Comparison of ENCODE assay signal across 8 mouse cellular contexts in genomic region chr6:124917518-124918330, GRCm38 (mm10). TPM values are rescaled to one million over a fixed set of nuclear protein-coding genes. Genes with fewer than 3 reads are reported as not detected.
DNase-seq lines count a peak whose midpoint lies in the region; ATAC-seq and TF ChIP-seq lines count a peak whose summit lies in the region.

No protein-coding gene starts in this region.

- H3K9me3 ChIP-seq in intestine, embryonic 15.5 days, result no peaks in the 10 kb centered on the region
- no peaks in the 10 kb centered on the region for H3K9me3 ChIP-seq in midbrain, embryonic 10.5 days (replicated peaks)

- TF ChIP-seq CTCF in small intestine, adult 2 months (IDR thresholded peaks at IDR 0.05; ENCODE audit: extremely low read depth, insufficient read length, insufficient replicate concordance, low read depth, low read length), result peak; percentile 12; the same call in 1 of the 2 replicates

- WGBS in intestine, embryonic 15.5 days, result under 1% methylated on average over 54 of the region's 89 CpGs
- under 1% methylated on average over 79 of the region's 89 CpGs for WGBS in midbrain, embryonic 10.5 days
- under 1% methylated on average over 82 of the region's 89 CpGs for WGBS in small intestine, adult 2 months

- peak; percentile 59 for ATAC-seq in intestine, embryonic 15.5 days

- DNase-seq in adrenal gland, adult 18-20 months (ENCODE audit: low spot score in 2 of 2), result peak; percentile 97 to 99
- peak; percentile 96 for DNase-seq in embryo, embryonic 10.5 days (ENCODE audit: low spot score)
- peak; percentile 94 for DNase-seq in gastrocnemius, postnatal 25 days
- peak; percentile 92 to 94 for DNase-seq in left cerebral cortex, postnatal 36 days (ENCODE audit: low spot score in 2 of 2)
- peak; percentile 93 for DNase-seq in midbrain, embryonic 10.5 days (ENCODE audit: low spot score)
- no peak for DNase-seq in T-cell, adult 2 months (ENCODE audit: low spot score)

- H3K4me2 ChIP-seq in intestine, embryonic 15.5 days (replicated peaks), result peak overlapping the region; percentile 89

- peak; percentile 79 for TF ChIP-seq POLR2A in small intestine, adult 2 months (IDR thresholded peaks at IDR 0.05; ENCODE audit: low read depth, low read length)

- peaks cover 13% of the 10 kb centered on the region for H3K36me3 ChIP-seq in intestine, embryonic 15.5 days
- H3K36me3 ChIP-seq in midbrain, embryonic 10.5 days, result peaks cover 27% of the 10 kb centered on the region
- H3K36me3 ChIP-seq in small intestine, adult 2 months (ENCODE audit: control insufficient read depth, insufficient read depth, low read length), result peaks cover 11% of the 10 kb centered on the region

- no peaks in the 10 kb centered on the region for H3K27me3 ChIP-seq in intestine, embryonic 15.5 days (replicated peaks)
- 0 out of 2 replicates have a peak, but pooled peaks cover under 1% of the 10 kb centered on the region for H3K27me3 ChIP-seq in midbrain, embryonic 10.5 days (ENCODE audit: low read depth, poor library complexity, severe bottlenecking)
- no peaks in the 10 kb centered on the region for H3K27me3 ChIP-seq in small intestine, adult 2 months (ENCODE audit: control insufficient read depth, insufficient read depth, low read length)

- peaks cover 53% of the 10 kb centered on the region for H3K4me1 ChIP-seq in intestine, embryonic 15.5 days (replicated peaks)
- H3K4me1 ChIP-seq in midbrain, embryonic 10.5 days, result peaks cover 82% of the 10 kb centered on the region
- peaks cover 42% of the 10 kb centered on the region for H3K4me1 ChIP-seq in small intestine, adult 2 months (ENCODE audit: control insufficient read depth, insufficient read depth, insufficient read length, low read length)

- peak overlapping the region; percentile 99 for H3K9ac ChIP-seq in intestine, embryonic 15.5 days

- peak overlapping the region; percentile 99 for H3K27ac ChIP-seq in intestine, embryonic 15.5 days
- H3K27ac ChIP-seq in midbrain, embryonic 10.5 days (replicated peaks), result peak overlapping the region; percentile 99
- peak overlapping the region; percentile 94 for H3K27ac ChIP-seq in small intestine, adult 2 months (ENCODE audit: insufficient read depth, low read depth, low read length)

- peak overlapping the region; percentile 97 for H3K4me3 ChIP-seq in intestine, embryonic 15.5 days (replicated peaks)
- H3K4me3 ChIP-seq in midbrain, embryonic 10.5 days, result peak overlapping the region; percentile 90
- H3K4me3 ChIP-seq in small intestine, adult 2 months (ENCODE audit: low read depth, low read length), result peak overlapping the region; percentile 82

- intact Hi-C loops in left cerebral cortex, postnatal 36 days (cut with DNase I), result loop anchor here (1.0 to 5.0 kb wide), 5 partner anchors 13 to 170 kb away; partner anchors contain the start of genes Mlf2, P3h3 and Zfp384

RNA-seq across cellular contexts. Expression of gene Ptms, which starts 2.2 kb away (rescaled TPM):
- total RNA-seq in adrenal gland, adult 18-20 months (2021), result 100 to 1,000 TPM; 770 to 874 TPM
- 100 to 1,000 TPM; 126 to 152 TPM for total RNA-seq in gastrocnemius, postnatal 25 days (2021)
- polyA plus RNA-seq in intestine, embryonic 15.5 days (2015; fragmentation: Nextera tagmentation; extraction: Ambion mirVana), result 241 and 282 TPM in 2 replicates
- 1,000 to 10,000 TPM in 1 of 2 experiments, 100 to 1,000 TPM in 1; 913 to 1,047 TPM for total RNA-seq in left cerebral cortex, postnatal 36 days (2021)
- polyA plus RNA-seq in midbrain, embryonic 10.5 days (2016; fragmentation: Nextera tagmentation; extraction: Ambion mirVana), result 261 and 296 TPM in 2 replicates
- polyA plus RNA-seq in small intestine, adult 2 months (2012; rRNA removed), result 683 and 1,784 TPM in 2 replicates

RNA-seq across cellular contexts. Expression of gene Lag3, which starts 6.2 kb away (rescaled TPM):
- 1 to 10 TPM; 1.4 to 2.6 TPM for total RNA-seq in adrenal gland, adult 18-20 months (2021)
- total RNA-seq in gastrocnemius, postnatal 25 days (2021), result under 1 TPM in 1 of 2 experiments, not detected in 1; 0.51 TPM
- polyA plus RNA-seq in intestine, embryonic 15.5 days (2015; fragmentation: Nextera tagmentation; extraction: Ambion mirVana), result 2.2 and 2.9 TPM in 2 replicates
- total RNA-seq in left cerebral cortex, postnatal 36 days (2021), result 1 to 10 TPM; 2.7 to 3.1 TPM
- 1.0 and 1.5 TPM in 2 replicates for polyA plus RNA-seq in midbrain, embryonic 10.5 days (2016; fragmentation: Nextera tagmentation; extraction: Ambion mirVana)
- 4.5 and 7.0 TPM in 2 replicates for polyA plus RNA-seq in small intestine, adult 2 months (2012; rRNA removed)

RNA-seq across cellular contexts. Expression of gene Mlf2, which starts 13.5 kb away (rescaled TPM):
- total RNA-seq in adrenal gland, adult 18-20 months (2021), result 100 to 1,000 TPM; 298 to 321 TPM
- total RNA-seq in gastrocnemius, postnatal 25 days (2021), result 100 to 1,000 TPM; 207 to 210 TPM
- polyA plus RNA-seq in intestine, embryonic 15.5 days (2015; fragmentation: Nextera tagmentation; extraction: Ambion mirVana), result 336 and 340 TPM in 2 replicates
- total RNA-seq in left cerebral cortex, postnatal 36 days (2021), result 100 to 1,000 TPM; 606 to 697 TPM
- polyA plus RNA-seq in midbrain, embryonic 10.5 days (2016; fragmentation: Nextera tagmentation; extraction: Ambion mirVana), result 428 and 435 TPM in 2 replicates
- 212 and 412 TPM in 2 replicates for polyA plus RNA-seq in small intestine, adult 2 months (2012; rRNA removed)

RNA-seq across cellular contexts. Expression of gene Cd4, which starts 29.7 kb away (rescaled TPM):
- total RNA-seq in adrenal gland, adult 18-20 months (2021), result 1 to 10 TPM in 1 of 2 experiments, under 1 TPM in 1; 0.36 to 1.8 TPM
- total RNA-seq in gastrocnemius, postnatal 25 days (2021), result 1 to 10 TPM in 1 of 2 experiments, not detected in 1; 1.2 TPM
- 0.40 and 0.48 TPM in 2 replicates for polyA plus RNA-seq in intestine, embryonic 15.5 days (2015; fragmentation: Nextera tagmentation; extraction: Ambion mirVana)
- total RNA-seq in left cerebral cortex, postnatal 36 days (2021), result 1 to 10 TPM; 5.4 to 5.8 TPM
- 0.05 TPM in 1 of 2 replicates, not detected in the other for polyA plus RNA-seq in midbrain, embryonic 10.5 days (2016; fragmentation: Nextera tagmentation; extraction: Ambion mirVana)
- 3.7 and 5.8 TPM in 2 replicates for polyA plus RNA-seq in small intestine, adult 2 months (2012; rRNA removed)

RNA-seq across cellular contexts. Expression of gene Cops7a, which starts 47.6 kb away (rescaled TPM):
- 100 to 1,000 TPM; 112 to 141 TPM for total RNA-seq in adrenal gland, adult 18-20 months (2021)
- total RNA-seq in gastrocnemius, postnatal 25 days (2021), result 10 to 100 TPM; 96.2 to 99.0 TPM
- 159 and 170 TPM in 2 replicates for polyA plus RNA-seq in intestine, embryonic 15.5 days (2015; fragmentation: Nextera tagmentation; extraction: Ambion mirVana)
- 100 to 1,000 TPM; 153 to 170 TPM for total RNA-seq in left cerebral cortex, postnatal 36 days (2021)
- 140 and 142 TPM in 2 replicates for polyA plus RNA-seq in midbrain, embryonic 10.5 days (2016; fragmentation: Nextera tagmentation; extraction: Ambion mirVana)
- polyA plus RNA-seq in small intestine, adult 2 months (2012; rRNA removed), result 82.6 and 131 TPM in 2 replicates

Comparison
In these comparisons a context has a peak if more than half of its experiments do, and no peak if none do; other contexts are left out.
1. RNA of gene Ptms, which starts 2.2 kb away (total RNA-seq): 913 to 1,047 TPM in left cerebral cortex, postnatal 36 days and 770 to 874 TPM in adrenal gland, adult 18-20 months; 126 to 152 TPM in gastrocnemius, postnatal 25 days; every median in the first group is over 4 times any median in the second.
2. Peak in every context shown above with its lines, with median percentiles within 50 percentile points of each other: H3K27ac ChIP-seq and H3K4me3 ChIP-seq.